Mouse (Mus musculus) CD4-positive, CD25-positive, alpha-beta regulatory T cell, adult 4 months (primary cell): ENCODE results near the gene March4. TPM values are rescaled to one million over a fixed set of nuclear protein-coding genes. Genes with fewer than 3 reads are reported as not detected.

Source experiments
- ATAC-seq: one replicate; pipeline ENCODE4 v1.8.0; 2017
- polyA plus RNA-seq, 2 experiments: library from polyadenylated mRNA; unstranded; fragments of 100-300 nt; shearing (Covaris generic); gene quantifications; one replicate each; pipeline ENCODE4 v1.2.1; 2017

The March4 gene
- not detected for polyA plus RNA-seq

- no peak for ATAC-seq
Measured at GRCm38 (mm10) chr1:72536611-72537351, at the start of gene March4. March4 (minus strand) TSS chr1:72536930.

- ATAC-seq, result no peak
Measured at GRCm38 (mm10) chr1:72585971-72586875, 49.5 kb upstream of the March4 start.

- ATAC-seq, result no peak
Measured at GRCm38 (mm10) chr1:72583906-72584305, 47.2 kb upstream of the March4 start.

GRCm38 (mm10) chr1:72582947-72583731, 46.4 kb upstream of the March4 start, which contains the start of gene Smarcal1:
Smarcal1 (plus strand) TSS chr1:72583251.
- peak; percentile 99 for ATAC-seq

- ATAC-seq, result no peak
Measured at GRCm38 (mm10) chr1:72578806-72579205, 42.1 kb upstream of the March4 start.

GRCm38 (mm10) chr1:72578351-72578750, 41.6 kb upstream of the March4 start:
- no peak for ATAC-seq

- no peak for ATAC-seq
Measured at GRCm38 (mm10) chr1:72577481-72577922, 40.8 kb upstream of the March4 start.

GRCm38 (mm10) chr1:72575121-72575520, 38.4 kb upstream of the March4 start:
- peak; percentile 56 for ATAC-seq

GRCm38 (mm10) chr1:72574608-72575007, 37.9 kb upstream of the March4 start:
- ATAC-seq, result no peak

- ATAC-seq, result no peak
Measured at GRCm38 (mm10) chr1:72574047-72574446, 37.3 kb upstream of the March4 start.

GRCm38 (mm10) chr1:72568725-72569124, 32.0 kb upstream of the March4 start:
- no peak for ATAC-seq

- ATAC-seq, result no peak
Measured at GRCm38 (mm10) chr1:72567056-72567455, 30.3 kb upstream of the March4 start.

GRCm38 (mm10) chr1:72564334-72564962, 27.7 kb upstream of the March4 start:
- ATAC-seq, result no peak

- no peak for ATAC-seq
Measured at GRCm38 (mm10) chr1:72558625-72559024, 21.9 kb upstream of the March4 start.

- no peak for ATAC-seq
Measured at GRCm38 (mm10) chr1:72556471-72556870, 19.7 kb upstream of the March4 start.

- no peak for ATAC-seq
Measured at GRCm38 (mm10) chr1:72550317-72550716, 13.6 kb upstream of the March4 start.

GRCm38 (mm10) chr1:72538266-72538665, 1.5 kb upstream of the March4 start:
- ATAC-seq, result no peak

- ATAC-seq, result no peak
Measured at GRCm38 (mm10) chr1:72535725-72536571, 782 bp downstream of the March4 start.

- no peak for ATAC-seq
Measured at GRCm38 (mm10) chr1:72533439-72533838, 3.3 kb downstream of the March4 start.

GRCm38 (mm10) chr1:72532926-72533325, 3.8 kb downstream of the March4 start:
- no peak for ATAC-seq

- no peak for ATAC-seq
Measured at GRCm38 (mm10) chr1:72530516-72531196, 6.1 kb downstream of the March4 start.
